Mouse (Mus musculus): Measurements from ENCODE around the gene Stox2.
A peak's percentile ranks its signal among the peaks of the same experiment; 100 is the strongest.

The Stox2 gene

GRCm38 (mm10) chr8:47263070-47263843 is 182.9 kb downstream of the Stox2 start:
- no peak for ATAC-seq (ENCODE audit: insufficient number of reproducible peaks, low FRiP score, low TSS enrichment)

GRCm38 (mm10) chr8:47260751-47261474 is 185.2 kb downstream of the Stox2 start:
- ATAC-seq (ENCODE audit: insufficient number of reproducible peaks, low FRiP score, low TSS enrichment) = peak; percentile 19; the same call in 1 of the 2 replicates

- no peak for ATAC-seq (ENCODE audit: insufficient number of reproducible peaks, low FRiP score, low TSS enrichment)
Observed at GRCm38 (mm10) chr8:47250832-47251231, 195.3 kb downstream of the Stox2 start.

- no peak for ATAC-seq (ENCODE audit: insufficient number of reproducible peaks, low FRiP score, low TSS enrichment)
Observed at GRCm38 (mm10) chr8:47245116-47245515, 201.0 kb downstream of the Stox2 start.

- ATAC-seq (ENCODE audit: insufficient number of reproducible peaks, low FRiP score, low TSS enrichment) = no peak
Observed at GRCm38 (mm10) chr8:47244202-47244601, 202.0 kb downstream of the Stox2 start.

- ATAC-seq (ENCODE audit: insufficient number of reproducible peaks, low FRiP score, low TSS enrichment) = no peak
Observed at GRCm38 (mm10) chr8:47243631-47244030, 202.5 kb downstream of the Stox2 start.

GRCm38 (mm10) chr8:47243016-47243630 is 203.0 kb downstream of the Stox2 start:
- ATAC-seq (ENCODE audit: insufficient number of reproducible peaks, low FRiP score, low TSS enrichment) = peak; percentile 21; the same call in 1 of the 2 replicates

- peak; percentile 93 for ATAC-seq (ENCODE audit: insufficient number of reproducible peaks, low FRiP score, low TSS enrichment)
Observed at GRCm38 (mm10) chr8:47242207-47243004, 203.8 kb downstream of the Stox2 start.

- ATAC-seq (ENCODE audit: insufficient number of reproducible peaks, low FRiP score, low TSS enrichment) = no peak
Observed at GRCm38 (mm10) chr8:47241421-47242078, 204.6 kb downstream of the Stox2 start.

- no peak for ATAC-seq (ENCODE audit: insufficient number of reproducible peaks, low FRiP score, low TSS enrichment)
Observed at GRCm38 (mm10) chr8:47240871-47241270, 205.3 kb downstream of the Stox2 start.

- no peak for ATAC-seq (ENCODE audit: insufficient number of reproducible peaks, low FRiP score, low TSS enrichment)
Observed at GRCm38 (mm10) chr8:47240266-47240665, 205.9 kb downstream of the Stox2 start.

- no peak for ATAC-seq (ENCODE audit: insufficient number of reproducible peaks, low FRiP score, low TSS enrichment)
Observed at GRCm38 (mm10) chr8:47232081-47232480, 214.1 kb downstream of the Stox2 start.

- ATAC-seq (ENCODE audit: insufficient number of reproducible peaks, low FRiP score, low TSS enrichment) = no peak
Observed at GRCm38 (mm10) chr8:47230057-47230456, 216.1 kb downstream of the Stox2 start.

- no peak for ATAC-seq (ENCODE audit: insufficient number of reproducible peaks, low FRiP score, low TSS enrichment)
Observed at GRCm38 (mm10) chr8:47221851-47222250, 224.3 kb downstream of the Stox2 start.

GRCm38 (mm10) chr8:47221191-47221590 is 225.0 kb downstream of the Stox2 start:
- no peak for ATAC-seq (ENCODE audit: insufficient number of reproducible peaks, low FRiP score, low TSS enrichment)

GRCm38 (mm10) chr8:47220390-47220789 is 225.8 kb downstream of the Stox2 start:
- no peak for ATAC-seq (ENCODE audit: insufficient number of reproducible peaks, low FRiP score, low TSS enrichment)

- ATAC-seq (ENCODE audit: insufficient number of reproducible peaks, low FRiP score, low TSS enrichment) = 0 out of 2 replicates have a peak, but pooled peaks have one; percentile 43
Observed at GRCm38 (mm10) chr8:47218536-47218935, 227.6 kb downstream of the Stox2 start.

GRCm38 (mm10) chr8:47218021-47218420 is 228.1 kb downstream of the Stox2 start:
- ATAC-seq (ENCODE audit: insufficient number of reproducible peaks, low FRiP score, low TSS enrichment) = peak; percentile 62; the same call in 1 of the 2 replicates

- no peak for ATAC-seq (ENCODE audit: insufficient number of reproducible peaks, low FRiP score, low TSS enrichment)
Observed at GRCm38 (mm10) chr8:47212124-47212523, 234.0 kb downstream of the Stox2 start.

- no peak for ATAC-seq (ENCODE audit: insufficient number of reproducible peaks, low FRiP score, low TSS enrichment)
Observed at GRCm38 (mm10) chr8:47211226-47211625, 234.9 kb downstream of the Stox2 start.
